Mouse (Mus musculus) forebrain, embryonic 11.5 days (tissue): Measurements from ENCODE around the gene Krtap28-10. TPM values are rescaled to one million over a fixed set of nuclear protein-coding genes. Genes with fewer than 3 reads are reported as not detected.
"Not testable (repeated sequence)": the region's sequence is repeated elsewhere in the genome, so short reads cannot be mapped to it uniquely, and the experiment has no call there.

Experiments
- ATAC-seq: fragments of 200-750 bp; cut with Nextera tagmentation; replicated peaks from 2 replicates; pipeline ENCODE4 v1.8.0; 2017; ENCODE audit warnings: moderate TSS enrichment; ENCODE audit not compliant: low FRiP score
- DNase-seq: peaks from one replicate; pipeline ENCODE4 v3.0.0-alpha.2; 2017; ENCODE audit warnings: low spot score
- H3K27ac ChIP-seq: fragments of 300-500 bp; sonication (generic); 2 replicates; pipeline ENCODE4 v1.5.1; 2014; ENCODE audit warnings: low read depth, low read length
- H3K27me3 ChIP-seq: fragments of 300-500 bp; sonication (generic); 2 replicates; pipeline ENCODE4 v1.6.1; 2014; ENCODE audit warnings: mild to moderate bottlenecking, low read length, mixed read lengths; ENCODE audit not compliant: control insufficient read depth, insufficient read depth
- H3K36me3 ChIP-seq: fragments of 300-500 bp; sonication (generic); 2 replicates; pipeline ENCODE4 v1.6.1; 2014; ENCODE audit warnings: mild to moderate bottlenecking, low read length, moderate library complexity, mixed read lengths; ENCODE audit not compliant: control insufficient read depth, insufficient read depth
- H3K4me1 ChIP-seq: fragments of 300-500 bp; sonication (generic); replicated peaks from 2 replicates; pipeline ENCODE4 v1.6.1; 2014; ENCODE audit warnings: low read length, mixed read lengths; ENCODE audit not compliant: control insufficient read depth, insufficient read depth
- H3K4me2 ChIP-seq: fragments of 300-500 bp; sonication (generic); 2 replicates; pipeline ENCODE4 v1.6.1; 2014; ENCODE audit warnings: low read depth, mild to moderate bottlenecking, low read length, moderate library complexity, mixed read lengths; ENCODE audit not compliant: severe bottlenecking
- H3K4me3 ChIP-seq: fragments of 300-500 bp; sonication (generic); 2 replicates; pipeline ENCODE4 v1.5.1; 2014; ENCODE audit warnings: low read depth, low read length
- H3K9ac ChIP-seq: fragments of 300-500 bp; sonication (generic); 2 replicates; pipeline ENCODE4 v1.6.1; 2014; ENCODE audit warnings: low read length
- H3K9me3 ChIP-seq: fragments of 300-500 bp; sonication (generic); 2 replicates; pipeline ENCODE4 v1.6.1; 2016; ENCODE audit warnings: low read length, mixed read lengths; ENCODE audit not compliant: control insufficient read depth
- WGBS: fragments of 180-500 bp; shearing (Covaris S2); extraction: QIAGEN DNeasy Blood & Tissue Kit; methylation state at CpG from one replicate; pipeline ENCODE4 v1.1.7; 2014; 5-methylcytosine and 5-hydroxymethylcytosine counted together
- polyA plus RNA-seq: library from polyadenylated mRNA; unstranded; fragments of >200 nt; fragmentation: Nextera tagmentation; extraction: Ambion mirVana; gene quantifications from 2 replicates; pipeline ENCODE4 v1.2.1, GENCODE M21; 2014

Krtap28-10 gene
- polyA plus RNA-seq, 1 experiment from 2014 or later, result not detected

GRCm38 (mm10) chr1:83000306-83000705, 42.0 kb downstream of the Krtap28-10 start, which contains the start of gene Gm47959:
Gene Gm47959, plus strand, starts transcription at chr1:83000548.
- H3K27ac ChIP-seq, H3K27me3 ChIP-seq, H3K4me1 ChIP-seq, H3K9me3 ChIP-seq, H3K4me3 ChIP-seq, H3K4me2 ChIP-seq, H3K9ac ChIP-seq, DNase-seq, H3K36me3 ChIP-seq, ATAC-seq: not testable (repeated sequence)
- WGBS, result 97% methylated on average over 7 of the region's 9 CpGs

- no peak for DNase-seq
- no peak overlapping the region for H3K4me3 ChIP-seq
- H3K36me3 ChIP-seq, result no peaks in the 10 kb centered on the region
- no peak for ATAC-seq
- no peak overlapping the region for H3K9ac ChIP-seq
- WGBS, result 87% methylated on average over 3 of the region's 3 CpGs
- H3K27me3 ChIP-seq, result no peaks in the 10 kb centered on the region
- H3K9me3 ChIP-seq, result no peaks in the 10 kb centered on the region
- H3K27ac ChIP-seq, result no peak overlapping the region
- no peaks in the 10 kb centered on the region for H3K4me1 ChIP-seq
- no peak overlapping the region for H3K4me2 ChIP-seq
Measured at GRCm38 (mm10) chr1:82993947-82994346, 48.3 kb downstream of the Krtap28-10 start.

DNA sequence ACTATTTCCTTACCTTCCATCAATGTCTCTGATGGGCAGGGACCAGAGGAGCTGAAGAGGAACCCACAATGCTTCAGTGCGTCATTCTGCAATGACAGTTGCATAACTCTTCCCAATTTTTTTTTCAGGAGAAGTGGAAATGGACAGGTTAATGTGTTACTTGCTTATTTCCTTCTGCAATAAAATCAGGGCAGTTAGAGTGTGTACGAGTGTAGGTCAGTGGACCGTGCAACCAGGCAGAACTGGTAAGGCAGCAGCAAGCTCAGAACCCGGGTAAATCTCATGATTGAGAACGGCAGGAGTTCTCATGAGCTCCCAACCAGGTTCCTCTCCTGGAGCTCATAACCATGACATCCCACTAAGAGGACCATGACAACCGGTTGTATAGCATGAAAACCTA, 50.2 kb downstream of the Krtap28-10 start:
- no peaks in the 10 kb centered on the region for H3K36me3 ChIP-seq
- no peak for ATAC-seq
- H3K9ac ChIP-seq, result no peak overlapping the region
- DNase-seq, result no peak
- H3K27me3 ChIP-seq, result no peaks in the 10 kb centered on the region
- H3K27ac ChIP-seq, result no peak overlapping the region
- H3K4me1 ChIP-seq, result no peaks in the 10 kb centered on the region
- no peak overlapping the region for H3K4me2 ChIP-seq
- H3K4me3 ChIP-seq, result no peak overlapping the region
- WGBS, result 92% methylated on average over 6 of the region's 6 CpGs
- no peaks in the 10 kb centered on the region for H3K9me3 ChIP-seq

DNA sequence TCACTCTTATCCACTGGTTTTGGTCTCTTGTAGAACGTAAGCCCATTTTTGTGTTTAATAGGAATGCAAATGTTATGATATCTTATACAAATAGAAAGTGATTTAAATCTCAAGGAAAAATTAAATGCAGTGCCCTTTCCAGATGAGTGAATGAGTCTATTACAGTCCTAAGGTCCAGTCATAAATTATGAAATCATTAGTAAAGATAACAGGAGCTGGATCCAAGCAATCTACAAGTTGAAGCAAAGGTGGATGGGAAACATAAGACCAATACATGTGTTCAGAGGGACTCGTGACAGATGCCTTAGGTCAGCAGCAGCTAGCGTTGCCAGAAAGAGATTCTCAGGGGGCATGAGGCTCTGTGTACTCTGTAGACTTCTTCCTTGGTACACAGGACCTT, 50.7 kb downstream of the Krtap28-10 start:
- H3K4me3 ChIP-seq, result no peak overlapping the region
- H3K4me1 ChIP-seq, result no peaks in the 10 kb centered on the region
- no peak overlapping the region for H3K9ac ChIP-seq
- DNase-seq, result no peak
- H3K27ac ChIP-seq, result no peak overlapping the region
- no peak overlapping the region for H3K4me2 ChIP-seq
- no peak for ATAC-seq
- H3K9me3 ChIP-seq, result no peaks in the 10 kb centered on the region
- H3K27me3 ChIP-seq, result no peaks in the 10 kb centered on the region
- H3K36me3 ChIP-seq, result no peaks in the 10 kb centered on the region
- WGBS, result 85% methylated on average over 3 of the region's 3 CpGs

Other genes with a start within 250 kb of the Krtap28-10 start
- 47.3 and 49.5 TPM in 2 replicates for gene Agfg1, start 203.0 kb downstream of the Krtap28-10 start, polyA plus RNA-seq
- gene A030005L19Rik, start 129.2 kb downstream of the Krtap28-10 start, polyA plus RNA-seq, result 0.47 TPM in 1 of 2 replicates, not detected in the other
- not detected in 2 replicates for gene A030014E15Rik, start 117.6 kb downstream of the Krtap28-10 start, polyA plus RNA-seq
- not detected in 2 replicates for gene Gm6217, start 111.1 kb downstream of the Krtap28-10 start, polyA plus RNA-seq
- gene A030003K21Rik, start 99.1 kb downstream of the Krtap28-10 start, polyA plus RNA-seq, result not detected in 2 replicates
- gene Gm7544, start 86.5 kb downstream of the Krtap28-10 start, polyA plus RNA-seq, result not detected in 2 replicates
- gene Gm47955, start 82.2 kb downstream of the Krtap28-10 start, polyA plus RNA-seq, result not detected in 2 replicates
- not detected in 2 replicates for gene Gm47959, start 41.9 kb downstream of the Krtap28-10 start, polyA plus RNA-seq
- 0.40 and 0.48 TPM in 2 replicates for gene Slc19a3, start 4.0 kb downstream of the Krtap28-10 start, polyA plus RNA-seq
- not detected in 2 replicates for gene Gm47969, start 2.5 kb upstream of the Krtap28-10 start, polyA plus RNA-seq
- gene A030005K14Rik, start 16.9 kb upstream of the Krtap28-10 start, polyA plus RNA-seq, result not detected in 2 replicates
- not detected in 2 replicates for gene Krtap28-13, start 18.4 kb upstream of the Krtap28-10 start, polyA plus RNA-seq
- gene Ccl20, start 74.3 kb upstream of the Krtap28-10 start, polyA plus RNA-seq, result not detected in 2 replicates
- 0.21 and 0.59 TPM in 2 replicates for gene Daw1, start 117.3 kb upstream of the Krtap28-10 start, polyA plus RNA-seq